Mouse (Mus musculus): ENCODE measurements around the gene Synrg.

DNA sequence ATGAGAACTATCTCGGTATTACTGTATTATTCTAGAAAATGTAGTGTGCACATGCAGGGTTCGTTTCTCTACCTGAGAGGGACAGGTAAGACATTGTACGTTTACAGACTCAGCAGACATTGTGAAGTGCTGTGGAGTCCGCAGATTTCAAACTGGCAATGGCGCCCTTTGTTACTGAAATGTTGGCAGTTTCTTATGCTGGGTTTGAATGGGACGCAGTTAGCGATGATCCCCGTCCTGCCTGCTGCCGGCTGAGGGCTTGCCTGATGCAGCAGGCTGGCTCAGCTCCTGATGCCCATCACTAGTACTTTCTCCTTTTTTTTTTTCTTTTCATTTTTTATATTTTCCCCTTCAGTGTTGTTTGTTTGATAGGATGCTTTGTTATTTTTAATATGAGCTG lies 46.2 kb downstream of the Synrg start:
- TF ChIP-seq POLR2A (IDR thresholded peaks at IDR 0.05; ENCODE audit: borderline replicate concordance, insufficient read depth, low read length) (no peak), CTCF (IDR thresholded peaks at IDR 0.05; ENCODE audit: borderline replicate concordance, insufficient read depth, low read depth, low read length) (no peak)

All from cerebellum, adult 2 months (tissue).